Mouse (Mus musculus): Measurements from ENCODE around the gene C330021F23Rik. TPM values are rescaled to one million over a fixed set of nuclear protein-coding genes. Genes with fewer than 3 reads are reported as not detected.

The C330021F23Rik gene
- polyA plus RNA-seq, 2 experiments, result 2.5 to 2.7 TPM

- H3K27ac ChIP-seq, result no peak within 1 kb of the TSS
- DNase-seq (ENCODE audit: low read depth in 3 of 3, low spot score in 3 of 3) (no peak), ATAC-seq (ENCODE audit: insufficient read depth) (no peak)
- TF ChIP-seq CTCF (IDR thresholded peaks at IDR 0.05; ENCODE audit: low read depth) (no peak), EP300 (IDR thresholded peaks at IDR 0.05; ENCODE audit: low read depth) (no peak)
- H3K27me3 ChIP-seq (ENCODE audit: control insufficient read depth, insufficient read depth, low read length), result no peaks in the 10 kb centered on the region; the same call in 1 of the 2 replicates
- H3K4me1 ChIP-seq (replicated peaks; ENCODE audit: control insufficient read depth in 2 of 2, insufficient read depth in 2 of 2, low read length in 1 of 2), result peaks cover 14% of the 10 kb centered on the region in 2 experiments
- H3K4me2 ChIP-seq (ENCODE audit: low read depth), result peak within 1 kb of the TSS; percentile 85
- 6% methylated on average over 7 of the region's 7 CpGs for WGBS (ENCODE audit: insufficient replicate concordance)
- peak within 1 kb of the TSS; percentile 54 for H3K9ac ChIP-seq (replicated peaks)
- H3K4me3 ChIP-seq (ENCODE audit: insufficient read depth in 1 of 2, low read depth in 2 of 2, low read length in 2 of 2), result peak within 1 kb of the TSS; percentile 61 to 66
- H3K36me3 ChIP-seq (replicated peaks; ENCODE audit: control insufficient read depth, insufficient read depth, low read depth), result no peaks in the 10 kb centered on the region
- no peaks in the 10 kb centered on the region for H3K9me3 ChIP-seq (ENCODE audit: control insufficient read depth, low read length)
Observed at GRCm38 (mm10) chr8:3586993-3587390, 19.2 kb downstream of the C330021F23Rik start, which contains the start of gene Camsap3. Gene Camsap3 (plus strand): TSS chr8:3587293.

- peak; percentile 73 for ATAC-seq (ENCODE audit: insufficient read depth)
- no peak overlapping the region for H3K27ac ChIP-seq
- WGBS (ENCODE audit: insufficient replicate concordance), result 1% methylated on average over 76 of the region's 77 CpGs
Observed at GRCm38 (mm10) chr8:3587391-3588257, 19.8 kb downstream of the C330021F23Rik start.

GRCm38 (mm10) chr8:3588258-3588633 is 20.5 kb downstream of the C330021F23Rik start:
- no peaks in the 10 kb centered on the region for H3K9me3 ChIP-seq (ENCODE audit: control insufficient read depth, low read length)
- peak overlapping the region; percentile 61 to 66 for H3K4me3 ChIP-seq (ENCODE audit: insufficient read depth in 1 of 2, low read depth in 2 of 2, low read length in 2 of 2)
- peak; percentile 23; the same call in 1 of the 2 replicates for ATAC-seq (ENCODE audit: insufficient read depth)
- peak overlapping the region; percentile 54 for H3K9ac ChIP-seq (replicated peaks)
- no peak for DNase-seq (ENCODE audit: low read depth in 3 of 3, low spot score in 3 of 3)
- WGBS (ENCODE audit: insufficient replicate concordance), result 14% methylated on average over 11 of the region's 11 CpGs
- H3K27ac ChIP-seq, result no peak overlapping the region
- H3K36me3 ChIP-seq (replicated peaks; ENCODE audit: control insufficient read depth, insufficient read depth, low read depth), result no peaks in the 10 kb centered on the region
- H3K4me2 ChIP-seq (ENCODE audit: low read depth), result peak overlapping the region; percentile 85
- no peaks in the 10 kb centered on the region; the same call in 1 of the 2 replicates for H3K27me3 ChIP-seq (ENCODE audit: control insufficient read depth, insufficient read depth, low read length)
- H3K4me1 ChIP-seq (replicated peaks; ENCODE audit: control insufficient read depth in 2 of 2, insufficient read depth in 2 of 2, low read length in 1 of 2), result peaks cover 14% of the 10 kb centered on the region in 2 experiments
- TF ChIP-seq CTCF (IDR thresholded peaks at IDR 0.05; ENCODE audit: low read depth) (no peak), EP300 (IDR thresholded peaks at IDR 0.05; ENCODE audit: low read depth) (no peak)

More at GRCm38 (mm10) chr8:3587391-3588257, 19.8 kb downstream of the C330021F23Rik start:
- Histone ChIP-seq H3K4me3 (ENCODE audit: insufficient read depth in 1 of 2, low read depth in 2 of 2, low read length in 2 of 2) (peak overlapping the region; percentile 61 to 66), H3K9me3 (ENCODE audit: control insufficient read depth, low read length) (no peaks in the 10 kb centered on the region), H3K27me3 (ENCODE audit: control insufficient read depth, insufficient read depth, low read length) (no peaks in the 10 kb centered on the region; the same call in 1 of the 2 replicates), H3K36me3 (replicated peaks; ENCODE audit: control insufficient read depth, insufficient read depth, low read depth) (no peaks in the 10 kb centered on the region), H3K9ac (replicated peaks) (peak overlapping the region; percentile 54), H3K4me2 (ENCODE audit: low read depth) (peak overlapping the region; percentile 85), H3K4me1 (replicated peaks; ENCODE audit: control insufficient read depth in 2 of 2, insufficient read depth in 2 of 2, low read length in 1 of 2) (peaks cover 14% of the 10 kb centered on the region in 2 experiments)
- TF ChIP-seq EP300 (IDR thresholded peaks at IDR 0.05; ENCODE audit: low read depth) (no peak), CTCF (IDR thresholded peaks at IDR 0.05; ENCODE audit: low read depth) (no peak)
- peak in 1 of 3 experiments; percentile 39 for DNase-seq (ENCODE audit: low read depth in 3 of 3, low spot score in 3 of 3)

- 53% methylated on average over 3 of the region's 3 CpGs for WGBS (ENCODE audit: insufficient replicate concordance)
- TF ChIP-seq CTCF (IDR thresholded peaks at IDR 0.05; ENCODE audit: low read depth) (no peak), EP300 (IDR thresholded peaks at IDR 0.05; ENCODE audit: low read depth) (no peak)
- no peak for DNase-seq (ENCODE audit: low read depth in 3 of 3, low spot score in 3 of 3)
- Histone ChIP-seq H3K9me3 (ENCODE audit: control insufficient read depth, low read length) (no peaks in the 10 kb centered on the region), H3K9ac (replicated peaks) (no peak overlapping the region), H3K27ac (no peak overlapping the region), H3K27me3 (ENCODE audit: control insufficient read depth, insufficient read depth, low read length) (no peaks in the 10 kb centered on the region; the same call in 1 of the 2 replicates), H3K4me2 (ENCODE audit: low read depth) (no peak overlapping the region), H3K36me3 (replicated peaks; ENCODE audit: control insufficient read depth, insufficient read depth, low read depth) (no peaks in the 10 kb centered on the region), H3K4me1 (replicated peaks; ENCODE audit: control insufficient read depth in 2 of 2, insufficient read depth in 2 of 2, low read length in 1 of 2) (no peaks in the 10 kb centered on the region), H3K4me3 (ENCODE audit: insufficient read depth in 1 of 2, low read depth in 2 of 2, low read length in 2 of 2) (no peak overlapping the region)
- no peak for ATAC-seq (ENCODE audit: insufficient read depth)
Observed at GRCm38 (mm10) chr8:3593470-3593869, 25.7 kb downstream of the C330021F23Rik start.

- no peak for DNase-seq (ENCODE audit: low read depth in 3 of 3, low spot score in 3 of 3)
- Histone ChIP-seq H3K4me1 (replicated peaks; ENCODE audit: control insufficient read depth in 2 of 2, insufficient read depth in 2 of 2, low read length in 1 of 2) (no peaks in the 10 kb centered on the region), H3K4me3 (ENCODE audit: insufficient read depth in 1 of 2, low read depth in 2 of 2, low read length in 2 of 2) (no peak overlapping the region), H3K27ac (no peak overlapping the region), H3K27me3 (ENCODE audit: control insufficient read depth, insufficient read depth, low read length) (no peaks in the 10 kb centered on the region), H3K36me3 (replicated peaks; ENCODE audit: control insufficient read depth, insufficient read depth, low read depth) (no peaks in the 10 kb centered on the region), H3K4me2 (ENCODE audit: low read depth) (no peak overlapping the region), H3K9ac (replicated peaks) (no peak overlapping the region), H3K9me3 (ENCODE audit: control insufficient read depth, low read length) (no peaks in the 10 kb centered on the region)
- no peak for TF ChIP-seq CTCF (IDR thresholded peaks at IDR 0.05; ENCODE audit: low read depth)
- no peak for TF ChIP-seq EP300 (IDR thresholded peaks at IDR 0.05; ENCODE audit: low read depth)
- 62% methylated on average over 2 of the region's 2 CpGs for WGBS (ENCODE audit: insufficient replicate concordance)
- no peak for ATAC-seq (ENCODE audit: insufficient read depth)
Observed at GRCm38 (mm10) chr8:3594466-3594865, 26.7 kb downstream of the C330021F23Rik start.
